Mouse (Mus musculus) MEL (cell line): ENCODE results near the gene Eva1a. TPM values are rescaled to one million over a fixed set of nuclear protein-coding genes. Genes with fewer than 3 reads are reported as not detected.

ENCODE experiments used
- DNase-seq: peaks from one replicate; pipeline ENCODE4 v3.0.0; 2011; ENCODE audit warnings: low read depth, low spot score
- H3K27ac ChIP-seq: 2 replicates; pipeline ENCODE4 v1.5.1; 2012; ENCODE audit warnings: low read depth, mild to moderate bottlenecking, control low read depth, low read length, moderate library complexity; ENCODE audit not compliant: control insufficient read depth
- H3K27me3 ChIP-seq, 2 experiments: fragments of 150-350 bp in 1 of 2; sonication (generic) in 1 of 2; 2 replicates each; pipeline ENCODE4 v1.6.1; 2012; ENCODE audit warnings: low read length in 2 of 2, mild to moderate bottlenecking in 2 of 2, improper control_type of control experiment in 1 of 2, moderate library complexity in 1 of 2; ENCODE audit not compliant: insufficient read depth in 2 of 2, control insufficient read depth in 1 of 2
- H3K36me3 ChIP-seq, 2 experiments: 2 replicates each; pipeline ENCODE4 v1.6.1; 2012 to 2014; ENCODE audit warnings: low read length in 2 of 2, improper control_type of control experiment in 1 of 2, inconsistent platforms in 1 of 2, mild to moderate bottlenecking in 1 of 2; ENCODE audit not compliant: insufficient read depth in 2 of 2, control insufficient read depth in 1 of 2
- H3K4me1 ChIP-seq, 2 experiments: fragments of 150-350 bp in 1 of 2; sonication (generic) in 1 of 2; 2 replicates each; pipeline ENCODE4 v1.6.1; 2012; ENCODE audit warnings: low read length in 2 of 2, improper control_type of control experiment in 1 of 2, mild to moderate bottlenecking in 1 of 2; ENCODE audit not compliant: insufficient read depth in 2 of 2, control insufficient read depth in 1 of 2
- H3K4me3 ChIP-seq, 2 experiments: fragments of 150-350 bp in 1 of 2; sonication (generic) in 1 of 2; 2 replicates each; pipeline ENCODE4 v1.5.1; 2012; ENCODE audit warnings: low read depth in 2 of 2, low read length in 2 of 2, mild to moderate bottlenecking in 2 of 2, moderate library complexity in 2 of 2, control low read depth in 1 of 2, improper control_type of control experiment in 1 of 2; ENCODE audit not compliant: control insufficient read depth in 1 of 2, insufficient read depth in 1 of 2
- H3K79me2 ChIP-seq: 2 replicates; pipeline ENCODE4 v1.6.1; 2012; ENCODE audit warnings: mild to moderate bottlenecking, low read length, moderate library complexity; ENCODE audit not compliant: control insufficient read depth, poor library complexity, insufficient read depth
- H3K9ac ChIP-seq: 2 replicates; pipeline ENCODE4 v1.6.1; 2012; ENCODE audit warnings: low read depth, mild to moderate bottlenecking, control low read depth, low read length, moderate library complexity; ENCODE audit not compliant: control insufficient read depth, poor library complexity, severe bottlenecking
- H3K9me3 ChIP-seq: fragments of 150-350 bp; sonication (generic); replicated peaks from 2 replicates; pipeline ENCODE4 v1.6.1; 2012; ENCODE audit warnings: mild to moderate bottlenecking, low read length, improper control_type of control experiment, moderate library complexity; ENCODE audit not compliant: insufficient read depth
- CHD1 ChIP-seq: IDR thresholded peaks from 2 replicates; pipeline ENCODE4 v1.6.1; 2012; ENCODE audit warnings: low read depth, mild to moderate bottlenecking, inconsistent platforms, low read length, improper control_type of control experiment
- CHD2 ChIP-seq: IDR thresholded peaks from 2 replicates; pipeline ENCODE4 v1.6.1; 2011; ENCODE audit warnings: low read length, improper control_type of control experiment
- ELF1 ChIP-seq: IDR thresholded peaks from 2 replicates; pipeline ENCODE4 v1.6.1; 2014; ENCODE audit warnings: low read depth, mild to moderate bottlenecking, inconsistent platforms, low read length, improper control_type of control experiment, moderate library complexity
- EP300 ChIP-seq, 2 experiments: IDR thresholded peaks; 2 replicates each; pipeline ENCODE4 v1.6.1; 2011; ENCODE audit warnings: improper control_type of control experiment in 2 of 2, low read length in 2 of 2, low read depth in 1 of 2, mild to moderate bottlenecking in 1 of 2
- ETS1 ChIP-seq: IDR thresholded peaks from 2 replicates; pipeline ENCODE4 v1.6.1; 2012; ENCODE audit warnings: low read depth, mild to moderate bottlenecking, inconsistent platforms, low read length, improper control_type of control experiment, moderate library complexity
- GABPA ChIP-seq: IDR thresholded peaks from 2 replicates; pipeline ENCODE4 v1.6.1; 2012; ENCODE audit warnings: low read depth, mild to moderate bottlenecking, inconsistent platforms, low read length, improper control_type of control experiment, moderate library complexity
- HCFC1 ChIP-seq: IDR thresholded peaks from 2 replicates; pipeline ENCODE4 v1.6.1; 2012; ENCODE audit warnings: low read depth, mild to moderate bottlenecking, inconsistent platforms, low read length, improper control_type of control experiment, moderate library complexity
- JUND ChIP-seq: IDR thresholded peaks from 2 replicates; pipeline ENCODE4 v1.6.1; 2011; ENCODE audit warnings: low read depth, mild to moderate bottlenecking, improper control_type of control experiment, low read length
- KAT2A ChIP-seq: conservative IDR thresholded peaks from 2 replicates; pipeline ENCODE4 v1.6.1; 2012; ENCODE audit warnings: low read depth, low read length, improper control_type of control experiment, inconsistent platforms
- MAX ChIP-seq: IDR thresholded peaks from 2 replicates; pipeline ENCODE4 v1.6.1; 2011; ENCODE audit warnings: low read length, improper control_type of control experiment
- MAZ ChIP-seq: IDR thresholded peaks from 2 replicates; pipeline ENCODE4 v1.6.1; 2012; ENCODE audit warnings: low read depth, mild to moderate bottlenecking, inconsistent platforms, low read length, improper control_type of control experiment
- MXI1 ChIP-seq: IDR thresholded peaks from 2 replicates; pipeline ENCODE4 v1.6.1; 2011; ENCODE audit warnings: mild to moderate bottlenecking, low read depth, low read length, improper control_type of control experiment
- NRF1 ChIP-seq: IDR thresholded peaks from 2 replicates; pipeline ENCODE4 v1.6.1; 2014; ENCODE audit warnings: low read depth, mild to moderate bottlenecking, inconsistent platforms, low read length, improper control_type of control experiment, moderate library complexity; ENCODE audit not compliant: poor library complexity, insufficient read depth, severe bottlenecking
- POLR2A ChIP-seq, 2 experiments: IDR thresholded peaks; 2 replicates each; pipeline ENCODE4 v1.6.1; 2011 to 2012; ENCODE audit warnings: low read length in 2 of 2, mild to moderate bottlenecking in 2 of 2, control low read depth in 1 of 2, improper control_type of control experiment in 1 of 2, low read depth in 1 of 2, moderate library complexity in 1 of 2; ENCODE audit not compliant: control insufficient read depth in 1 of 2, insufficient read depth in 1 of 2, poor library complexity in 1 of 2
- POLR2AphosphoS2 ChIP-seq: IDR thresholded peaks from 2 replicates; pipeline ENCODE4 v1.6.1; 2011; ENCODE audit warnings: low read length, improper control_type of control experiment
- RAD21 ChIP-seq: IDR thresholded peaks from 2 replicates; pipeline ENCODE4 v1.6.1; 2011; ENCODE audit warnings: mild to moderate bottlenecking, low read depth, low read length, improper control_type of control experiment
- SMC3 ChIP-seq: IDR thresholded peaks from 2 replicates; pipeline ENCODE4 v1.6.1; 2011; ENCODE audit warnings: low read depth, low read length, improper control_type of control experiment
- TAL1 ChIP-seq: IDR thresholded peaks from 2 replicates; pipeline ENCODE4 v1.6.1; 2012; ENCODE audit warnings: mild to moderate bottlenecking, inconsistent platforms, low read length, moderate library complexity, mixed read lengths
- UBTF ChIP-seq: IDR thresholded peaks from 2 replicates; pipeline ENCODE4 v1.6.1; 2012; ENCODE audit warnings: low read depth, mild to moderate bottlenecking, inconsistent platforms, low read length, improper control_type of control experiment, moderate library complexity, borderline replicate concordance; ENCODE audit not compliant: insufficient read depth
- USF1 ChIP-seq: IDR thresholded peaks from 2 replicates; pipeline ENCODE4 v1.6.1; 2014; ENCODE audit warnings: low read depth, mild to moderate bottlenecking, inconsistent platforms, low read length, improper control_type of control experiment, moderate library complexity
- USF2 ChIP-seq, 2 experiments: IDR thresholded peaks; 2 replicates each; pipeline ENCODE4 v1.6.1; 2011 to 2012; ENCODE audit warnings: improper control_type of control experiment in 2 of 2, low read length in 2 of 2, borderline replicate concordance in 1 of 2, inconsistent platforms in 1 of 2, low read depth in 1 of 2, mild to moderate bottlenecking in 1 of 2; ENCODE audit not compliant: insufficient read depth in 1 of 2
- ZC3H11A ChIP-seq: IDR thresholded peaks from 2 replicates; pipeline ENCODE4 v1.6.1; 2012; ENCODE audit warnings: low read depth, mild to moderate bottlenecking, inconsistent platforms, low read length, improper control_type of control experiment
- ZMIZ1 ChIP-seq: IDR thresholded peaks from 2 replicates; pipeline ENCODE4 v1.6.1; 2012; ENCODE audit warnings: low read depth, mild to moderate bottlenecking, inconsistent platforms, low read length, improper control_type of control experiment, moderate library complexity
- ZNF384 ChIP-seq: IDR thresholded peaks from 2 replicates; pipeline ENCODE4 v1.6.1; 2012; ENCODE audit warnings: low read depth, mild to moderate bottlenecking, inconsistent platforms, low read length, improper control_type of control experiment
- polyA plus RNA-seq, 2 experiments: library from polyadenylated mRNA; stranded (reverse) in 1 of 2; unstranded in 1 of 2; fragments of >175 nt in 1 of 2; fragments of >200 nt in 1 of 2; gene quantifications; 2 replicates each; pipeline versions ENCODE4 v1.2.1 to v1.2.4; 2012; ENCODE audit warnings: low replicate concordance in 2 of 2, low read depth in 1 of 2; ENCODE audit not compliant: insufficient read length in 2 of 2, insufficient read depth in 1 of 2, missing spikeins in 1 of 2
- total RNA-seq: library from RNA; depleted of rRNA; stranded (reverse); fragments of 300-350 nt; gene quantifications from 2 replicates; pipeline ENCODE4 v1.2.3, GENCODE M21; 2012

The Eva1a gene
- total and polyA plus RNA-seq, 3 experiments = not detected

GRCm38 (mm10) chr6:82021494-82021893, 19.3 kb upstream of the Eva1a start:
- H3K4me1 ChIP-seq = no peaks in the 10 kb centered on the region

GRCm38 (mm10) chr6:82029611-82030510, 11.0 kb upstream of the Eva1a start:
- H3K4me1 ChIP-seq = no peaks in the 10 kb centered on the region
- no peaks in the 10 kb centered on the region for H3K27me3 ChIP-seq
- H3K27ac ChIP-seq = no peak overlapping the region
- no peak for DNase-seq
- TF ChIP-seq ZMIZ1 (no peak), HCFC1 (no peak), CHD1 (no peak), SMC3 (no peak), USF1 (no peak), POLR2A (IDR thresholded peaks at IDR 0.05; ENCODE audit: control insufficient read depth in 1 of 2, insufficient read depth in 1 of 2, low read depth in 1 of 2, low read length in 2 of 2, poor library complexity in 1 of 2) (no peak), RAD21 (no peak), JUND (no peak), ZC3H11A (no peak), CHD2 (no peak), MAZ (no peak), POLR2AphosphoS2 (no peak)
- no peaks in the 10 kb centered on the region for H3K79me2 ChIP-seq
- H3K9me3 ChIP-seq = no peaks in the 10 kb centered on the region
- H3K4me3 ChIP-seq = no peak overlapping the region
- no peak overlapping the region for H3K9ac ChIP-seq
- H3K36me3 ChIP-seq = no peaks in the 10 kb centered on the region

More at GRCm38 (mm10) chr6:82021494-82021893, 19.3 kb upstream of the Eva1a start:
- Histone ChIP-seq H3K27me3 (no peaks in the 10 kb centered on the region; a peak in 1 of 4 replicates), H3K27ac (no peak overlapping the region), H3K9ac (no peak overlapping the region), H3K79me2 (no peaks in the 10 kb centered on the region), H3K9me3 (no peaks in the 10 kb centered on the region), H3K36me3 (no peaks in the 10 kb centered on the region), H3K4me3 (no peak overlapping the region)
- TF ChIP-seq GABPA = no peak
- TF ChIP-seq TAL1 = no peak
- no peak for TF ChIP-seq POLR2AphosphoS2
- no peak for TF ChIP-seq KAT2A
- TF ChIP-seq NRF1 = no peak
- TF ChIP-seq USF2 (IDR thresholded peaks at IDR 0.05; ENCODE audit: borderline replicate concordance in 1 of 2, insufficient read depth in 1 of 2, low read depth in 1 of 2, low read length in 2 of 2) = no peak
- no peak for TF ChIP-seq ETS1
- TF ChIP-seq UBTF = no peak
- TF ChIP-seq EP300 (IDR thresholded peaks at IDR 0.05; ENCODE audit: low read depth in 1 of 2, low read length in 2 of 2) = no peak
- TF ChIP-seq MAX = no peak
- no peak for TF ChIP-seq ELF1
- TF ChIP-seq CHD2 = no peak
- no peak for TF ChIP-seq ZC3H11A
- TF ChIP-seq ZNF384 = no peak
- no peak for TF ChIP-seq MXI1
- DNase-seq = no peak
